Mouse (Mus musculus): Measurements from ENCODE around the gene Ripor3. TPM values are rescaled to one million over a fixed set of nuclear protein-coding genes. Genes with fewer than 3 reads are reported as not detected.

Gene Ripor3
- polyA plus RNA-seq, 1 experiment from 2014 or later = 0.12 TPM

GRCm38 (mm10) chr2:168040751-168041150 lies 30.3 kb upstream of the Ripor3 start:
- H3K9me3 ChIP-seq (ENCODE audit: control insufficient read depth, low read length) = no peaks in the 10 kb centered on the region
- no peak for DNase-seq (ENCODE audit: low spot score)
- no peaks in the 10 kb centered on the region for H3K27me3 ChIP-seq (ENCODE audit: control insufficient read depth, insufficient read depth, low read length)
- H3K9ac ChIP-seq (ENCODE audit: low read length) = no peak overlapping the region; the same call in 1 of the 2 replicates
- no peak overlapping the region for H3K4me3 ChIP-seq (ENCODE audit: low read depth, low read length)
- WGBS = 38% methylated on average over 3 of the region's 3 CpGs
- no peaks in the 10 kb centered on the region for H3K4me1 ChIP-seq (ENCODE audit: control insufficient read depth, insufficient read depth, low read length)
- no peak for ATAC-seq (ENCODE audit: insufficient read depth, low FRiP score, low TSS enrichment)
- no peak overlapping the region for H3K27ac ChIP-seq (ENCODE audit: low read depth, low read length)
- H3K36me3 ChIP-seq (ENCODE audit: control insufficient read depth, insufficient read depth, low read length) = no peaks in the 10 kb centered on the region
- no peak overlapping the region for H3K4me2 ChIP-seq (ENCODE audit: low read depth)

GRCm38 (mm10) chr2:168037063-168037462 lies 26.6 kb upstream of the Ripor3 start:
- WGBS = 28% methylated on average over 3 of the region's 3 CpGs
- Histone ChIP-seq H3K9ac (ENCODE audit: low read length) (no peak overlapping the region), H3K9me3 (ENCODE audit: control insufficient read depth, low read length) (no peaks in the 10 kb centered on the region), H3K27me3 (ENCODE audit: control insufficient read depth, insufficient read depth, low read length) (no peaks in the 10 kb centered on the region), H3K27ac (ENCODE audit: low read depth, low read length) (no peak overlapping the region), H3K4me2 (ENCODE audit: low read depth) (no peak overlapping the region), H3K4me3 (ENCODE audit: low read depth, low read length) (no peak overlapping the region), H3K36me3 (ENCODE audit: control insufficient read depth, insufficient read depth, low read length) (no peaks in the 10 kb centered on the region), H3K4me1 (ENCODE audit: control insufficient read depth, insufficient read depth, low read length) (no peaks in the 10 kb centered on the region)
- ATAC-seq (ENCODE audit: insufficient read depth, low FRiP score, low TSS enrichment) (no peak), DNase-seq (ENCODE audit: low spot score) (no peak)

- Histone ChIP-seq H3K4me3 (ENCODE audit: low read depth, low read length) (no peak overlapping the region), H3K9me3 (ENCODE audit: control insufficient read depth, low read length) (no peaks in the 10 kb centered on the region), H3K27ac (ENCODE audit: low read depth, low read length) (no peak overlapping the region), H3K27me3 (ENCODE audit: control insufficient read depth, insufficient read depth, low read length) (no peaks in the 10 kb centered on the region), H3K4me1 (ENCODE audit: control insufficient read depth, insufficient read depth, low read length) (no peaks in the 10 kb centered on the region), H3K4me2 (ENCODE audit: low read depth) (no peak overlapping the region), H3K9ac (ENCODE audit: low read length) (no peak overlapping the region), H3K36me3 (ENCODE audit: control insufficient read depth, insufficient read depth, low read length) (no peaks in the 10 kb centered on the region)
- no peak for DNase-seq (ENCODE audit: low spot score)
- WGBS = 90% methylated on average over 6 of the region's 6 CpGs
- ATAC-seq (ENCODE audit: insufficient read depth, low FRiP score, low TSS enrichment) = no peak
These were observed 25.5 kb upstream of the Ripor3 start for GRCm38 (mm10) chr2:168035907-168036306.

- Histone ChIP-seq H3K36me3 (ENCODE audit: control insufficient read depth, insufficient read depth, low read length) (no peaks in the 10 kb centered on the region), H3K4me2 (ENCODE audit: low read depth) (no peak overlapping the region), H3K9ac (ENCODE audit: low read length) (no peak overlapping the region), H3K4me1 (ENCODE audit: control insufficient read depth, insufficient read depth, low read length) (no peaks in the 10 kb centered on the region), H3K9me3 (ENCODE audit: control insufficient read depth, low read length) (no peaks in the 10 kb centered on the region), H3K4me3 (ENCODE audit: low read depth, low read length) (no peak overlapping the region), H3K27me3 (ENCODE audit: control insufficient read depth, insufficient read depth, low read length) (no peaks in the 10 kb centered on the region), H3K27ac (ENCODE audit: low read depth, low read length) (no peak overlapping the region)
- 68% methylated on average over 10 of the region's 10 CpGs for WGBS
- no peak for ATAC-seq (ENCODE audit: insufficient read depth, low FRiP score, low TSS enrichment)
- no peak for DNase-seq (ENCODE audit: low spot score)
These were observed 23.5 kb upstream of the Ripor3 start for GRCm38 (mm10) chr2:168033905-168034304.

GRCm38 (mm10) chr2:168031842-168032241 lies 21.4 kb upstream of the Ripor3 start:
- 72% methylated on average over 2 of the region's 2 CpGs for WGBS
- H3K9me3 ChIP-seq (ENCODE audit: control insufficient read depth, low read length) = no peaks in the 10 kb centered on the region

GRCm38 (mm10) chr2:168028376-168028775 lies 18.0 kb upstream of the Ripor3 start:
- Histone ChIP-seq H3K4me2 (ENCODE audit: low read depth) (no peak overlapping the region), H3K36me3 (ENCODE audit: control insufficient read depth, insufficient read depth, low read length) (no peaks in the 10 kb centered on the region), H3K27ac (ENCODE audit: low read depth, low read length) (no peak overlapping the region), H3K4me1 (ENCODE audit: control insufficient read depth, insufficient read depth, low read length) (no peaks in the 10 kb centered on the region), H3K4me3 (ENCODE audit: low read depth, low read length) (no peak overlapping the region), H3K9me3 (ENCODE audit: control insufficient read depth, low read length) (no peaks in the 10 kb centered on the region), H3K27me3 (ENCODE audit: control insufficient read depth, insufficient read depth, low read length) (no peaks in the 10 kb centered on the region), H3K9ac (ENCODE audit: low read length) (no peak overlapping the region)
- no peak for DNase-seq (ENCODE audit: low spot score)
- WGBS = 91% methylated on average over 3 of the region's 3 CpGs
- no peak for ATAC-seq (ENCODE audit: insufficient read depth, low FRiP score, low TSS enrichment)

More at GRCm38 (mm10) chr2:168031842-168032241, 21.4 kb upstream of the Ripor3 start:
- Histone ChIP-seq H3K4me3 (ENCODE audit: low read depth, low read length) (no peak overlapping the region), H3K4me2 (ENCODE audit: low read depth) (no peak overlapping the region), H3K36me3 (ENCODE audit: control insufficient read depth, insufficient read depth, low read length) (no peaks in the 10 kb centered on the region), H3K27me3 (ENCODE audit: control insufficient read depth, insufficient read depth, low read length) (no peaks in the 10 kb centered on the region), H3K4me1 (ENCODE audit: control insufficient read depth, insufficient read depth, low read length) (no peaks in the 10 kb centered on the region), H3K9ac (ENCODE audit: low read length) (no peak overlapping the region), H3K27ac (ENCODE audit: low read depth, low read length) (no peak overlapping the region)
- DNase-seq (ENCODE audit: low spot score) = no peak
- ATAC-seq (ENCODE audit: insufficient read depth, low FRiP score, low TSS enrichment) = no peak

GRCm38 (mm10) chr2:168026467-168026866 lies 16.0 kb upstream of the Ripor3 start:
- Histone ChIP-seq H3K4me1 (ENCODE audit: control insufficient read depth, insufficient read depth, low read length) (no peaks in the 10 kb centered on the region), H3K4me2 (ENCODE audit: low read depth) (no peak overlapping the region), H3K27ac (ENCODE audit: low read depth, low read length) (no peak overlapping the region), H3K9ac (ENCODE audit: low read length) (no peak overlapping the region), H3K36me3 (ENCODE audit: control insufficient read depth, insufficient read depth, low read length) (no peaks in the 10 kb centered on the region), H3K4me3 (ENCODE audit: low read depth, low read length) (no peak overlapping the region), H3K27me3 (ENCODE audit: control insufficient read depth, insufficient read depth, low read length) (no peaks in the 10 kb centered on the region), H3K9me3 (ENCODE audit: control insufficient read depth, low read length) (no peaks in the 10 kb centered on the region)
- WGBS = 54% methylated on average over 3 of the region's 3 CpGs
- ATAC-seq (ENCODE audit: insufficient read depth, low FRiP score, low TSS enrichment) (no peak), DNase-seq (ENCODE audit: low spot score) (no peak)

GRCm38 (mm10) chr2:168025882-168026281 lies 15.5 kb upstream of the Ripor3 start:
- no peak overlapping the region for H3K27ac ChIP-seq (ENCODE audit: low read depth, low read length)
- H3K4me1 ChIP-seq (ENCODE audit: control insufficient read depth, insufficient read depth, low read length) = no peaks in the 10 kb centered on the region
- H3K36me3 ChIP-seq (ENCODE audit: control insufficient read depth, insufficient read depth, low read length) = no peaks in the 10 kb centered on the region
- H3K4me3 ChIP-seq (ENCODE audit: low read depth, low read length) = no peak overlapping the region
- WGBS = 89% methylated on average over 8 of the region's 8 CpGs
- H3K9me3 ChIP-seq (ENCODE audit: control insufficient read depth, low read length) = no peaks in the 10 kb centered on the region
- H3K27me3 ChIP-seq (ENCODE audit: control insufficient read depth, insufficient read depth, low read length) = no peaks in the 10 kb centered on the region
- no peak overlapping the region for H3K4me2 ChIP-seq (ENCODE audit: low read depth)
- DNase-seq (ENCODE audit: low spot score) (no peak), ATAC-seq (ENCODE audit: insufficient read depth, low FRiP score, low TSS enrichment) (no peak)
- no peak overlapping the region for H3K9ac ChIP-seq (ENCODE audit: low read length)

- H3K27ac ChIP-seq (ENCODE audit: low read depth, low read length) = no peak overlapping the region
- WGBS = 65% methylated on average over 12 of the region's 12 CpGs
- H3K4me2 ChIP-seq (ENCODE audit: low read depth) = no peak overlapping the region
- no peak overlapping the region for H3K9ac ChIP-seq (ENCODE audit: low read length)
- H3K36me3 ChIP-seq (ENCODE audit: control insufficient read depth, insufficient read depth, low read length) = no peaks in the 10 kb centered on the region
- DNase-seq (ENCODE audit: low spot score) = no peak
- no peak overlapping the region for H3K4me3 ChIP-seq (ENCODE audit: low read depth, low read length)
- no peaks in the 10 kb centered on the region for H3K4me1 ChIP-seq (ENCODE audit: control insufficient read depth, insufficient read depth, low read length)
- H3K9me3 ChIP-seq (ENCODE audit: control insufficient read depth, low read length) = no peaks in the 10 kb centered on the region
- no peak for ATAC-seq (ENCODE audit: insufficient read depth, low FRiP score, low TSS enrichment)
- H3K27me3 ChIP-seq (ENCODE audit: control insufficient read depth, insufficient read depth, low read length) = no peaks in the 10 kb centered on the region
These were observed 14.8 kb upstream of the Ripor3 start for GRCm38 (mm10) chr2:168025174-168025573.
